Mouse (Mus musculus): ENCODE measurements around the gene Olfr159. TPM values are rescaled to one million over a fixed set of nuclear protein-coding genes. Genes with fewer than 3 reads are reported as not detected.
"Not testable (repeated sequence)": the region's sequence is repeated elsewhere in the genome, so short reads cannot be mapped to it uniquely, and the experiment has no call there.

The Olfr159 gene
- polyA plus RNA-seq (2012; rRNA removed), result not detected in 2 replicates

- Histone ChIP-seq H3K4me3 (ENCODE audit: low read depth, low read length) (no peak within 1 kb of the TSS), H3K36me3 (ENCODE audit: control insufficient read depth, insufficient read depth, low read length) (no peaks in the 10 kb centered on the region), H3K27me3 (ENCODE audit: control insufficient read depth, insufficient read depth, low read length) (no peaks in the 10 kb centered on the region), H3K27ac (ENCODE audit: insufficient read depth, low read depth, low read length) (no peak within 1 kb of the TSS), H3K4me1 (ENCODE audit: control insufficient read depth, insufficient read depth, insufficient read length, low read length) (no peaks in the 10 kb centered on the region)
- TF ChIP-seq POLR2A (IDR thresholded peaks at IDR 0.05; ENCODE audit: low read depth, low read length) (no peak), CTCF (IDR thresholded peaks at IDR 0.05; ENCODE audit: extremely low read depth, insufficient read length, insufficient replicate concordance, low read depth, low read length) (no peak)
- WGBS, result 79% methylated on average over 6 of the region's 6 CpGs
Observed at GRCm38 (mm10) chr4:43770909-43771308, at the start of gene Olfr159. Gene Olfr159, minus strand, starts transcription at chr4:43771009.

GRCm38 (mm10) chr4:43798936-43799335 is 28.1 kb upstream of the Olfr159 start:
- TF ChIP-seq POLR2A (IDR thresholded peaks at IDR 0.05; ENCODE audit: low read depth, low read length) (no peak), CTCF (IDR thresholded peaks at IDR 0.05; ENCODE audit: extremely low read depth, insufficient read length, insufficient replicate concordance, low read depth, low read length) (no peak)
- Histone ChIP-seq H3K27me3 (ENCODE audit: control insufficient read depth, insufficient read depth, low read length) (no peaks in the 10 kb centered on the region), H3K4me3 (ENCODE audit: low read depth, low read length) (no peak overlapping the region), H3K36me3 (ENCODE audit: control insufficient read depth, insufficient read depth, low read length) (no peaks in the 10 kb centered on the region), H3K27ac (ENCODE audit: insufficient read depth, low read depth, low read length) (no peak overlapping the region), H3K4me1 (ENCODE audit: control insufficient read depth, insufficient read depth, insufficient read length, low read length) (no peaks in the 10 kb centered on the region)
- 28% methylated on average over 7 of the region's 7 CpGs for WGBS

GRCm38 (mm10) chr4:43795844-43796243 is 25.0 kb upstream of the Olfr159 start:
- 40% methylated on average over 5 of the region's 5 CpGs for WGBS
- H3K27ac ChIP-seq (ENCODE audit: insufficient read depth, low read depth, low read length); H3K4me3 ChIP-seq (ENCODE audit: low read depth, low read length); H3K4me1 ChIP-seq (ENCODE audit: control insufficient read depth, insufficient read depth, insufficient read length, low read length); H3K27me3 ChIP-seq (ENCODE audit: control insufficient read depth, insufficient read depth, low read length); H3K36me3 ChIP-seq (ENCODE audit: control insufficient read depth, insufficient read depth, low read length): not testable (repeated sequence)

- no peak overlapping the region for H3K4me3 ChIP-seq (ENCODE audit: low read depth, low read length)
- H3K36me3 ChIP-seq (ENCODE audit: control insufficient read depth, insufficient read depth, low read length), result no peaks in the 10 kb centered on the region
- H3K4me1 ChIP-seq (ENCODE audit: control insufficient read depth, insufficient read depth, insufficient read length, low read length), result no peaks in the 10 kb centered on the region
- H3K27ac ChIP-seq (ENCODE audit: insufficient read depth, low read depth, low read length), result no peak overlapping the region
- 58% methylated on average over 6 of the region's 6 CpGs for WGBS
- H3K27me3 ChIP-seq (ENCODE audit: control insufficient read depth, insufficient read depth, low read length), result no peaks in the 10 kb centered on the region
- TF ChIP-seq POLR2A (IDR thresholded peaks at IDR 0.05; ENCODE audit: low read depth, low read length), result no peak
- no peak for TF ChIP-seq CTCF (IDR thresholded peaks at IDR 0.05; ENCODE audit: extremely low read depth, insufficient read length, insufficient replicate concordance, low read depth, low read length)
Observed at GRCm38 (mm10) chr4:43795296-43795695, 24.5 kb upstream of the Olfr159 start.

GRCm38 (mm10) chr4:43772304-43772703 is 1.5 kb upstream of the Olfr159 start:
- H3K27me3 ChIP-seq (ENCODE audit: control insufficient read depth, insufficient read depth, low read length), result no peaks in the 10 kb centered on the region
- no peak overlapping the region for H3K4me3 ChIP-seq (ENCODE audit: low read depth, low read length)
- TF ChIP-seq POLR2A (IDR thresholded peaks at IDR 0.05; ENCODE audit: low read depth, low read length), result no peak
- H3K27ac ChIP-seq (ENCODE audit: insufficient read depth, low read depth, low read length), result no peak overlapping the region
- no peaks in the 10 kb centered on the region for H3K4me1 ChIP-seq (ENCODE audit: control insufficient read depth, insufficient read depth, insufficient read length, low read length)
- H3K36me3 ChIP-seq (ENCODE audit: control insufficient read depth, insufficient read depth, low read length), result no peaks in the 10 kb centered on the region
- WGBS, result 22% methylated on average over 2 of the region's 2 CpGs

GRCm38 (mm10) chr4:43771626-43772025 is 817 bp upstream of the Olfr159 start:
- Histone ChIP-seq H3K36me3 (ENCODE audit: control insufficient read depth, insufficient read depth, low read length) (no peaks in the 10 kb centered on the region), H3K4me1 (ENCODE audit: control insufficient read depth, insufficient read depth, insufficient read length, low read length) (no peaks in the 10 kb centered on the region), H3K27me3 (ENCODE audit: control insufficient read depth, insufficient read depth, low read length) (no peaks in the 10 kb centered on the region), H3K4me3 (ENCODE audit: low read depth, low read length) (no peak overlapping the region), H3K27ac (ENCODE audit: insufficient read depth, low read depth, low read length) (no peak overlapping the region)
- no peak for TF ChIP-seq POLR2A (IDR thresholded peaks at IDR 0.05; ENCODE audit: low read depth, low read length)
- no peak for TF ChIP-seq CTCF (IDR thresholded peaks at IDR 0.05; ENCODE audit: extremely low read depth, insufficient read length, insufficient replicate concordance, low read depth, low read length)
- 50% methylated on average over 6 of the region's 6 CpGs for WGBS

GRCm38 (mm10) chr4:43769374-43769773 is 1.4 kb downstream of the Olfr159 start:
- H3K27me3 ChIP-seq (ENCODE audit: control insufficient read depth, insufficient read depth, low read length), result no peaks in the 10 kb centered on the region
- no peak overlapping the region for H3K27ac ChIP-seq (ENCODE audit: insufficient read depth, low read depth, low read length)
- no peak overlapping the region for H3K4me3 ChIP-seq (ENCODE audit: low read depth, low read length)
- H3K4me1 ChIP-seq (ENCODE audit: control insufficient read depth, insufficient read depth, insufficient read length, low read length), result no peaks in the 10 kb centered on the region
- WGBS, result 97% methylated on average over 2 of the region's 2 CpGs
- TF ChIP-seq CTCF (IDR thresholded peaks at IDR 0.05; ENCODE audit: extremely low read depth, insufficient read length, insufficient replicate concordance, low read depth, low read length), result no peak
- no peak for TF ChIP-seq POLR2A (IDR thresholded peaks at IDR 0.05; ENCODE audit: low read depth, low read length)
- no peaks in the 10 kb centered on the region for H3K36me3 ChIP-seq (ENCODE audit: control insufficient read depth, insufficient read depth, low read length)

- TF ChIP-seq CTCF (IDR thresholded peaks at IDR 0.05; ENCODE audit: extremely low read depth, insufficient read length, insufficient replicate concordance, low read depth, low read length) (no peak), POLR2A (IDR thresholded peaks at IDR 0.05; ENCODE audit: low read depth, low read length) (no peak)
- H3K4me3 ChIP-seq (ENCODE audit: low read depth, low read length), result no peak overlapping the region
- no peaks in the 10 kb centered on the region for H3K4me1 ChIP-seq (ENCODE audit: control insufficient read depth, insufficient read depth, insufficient read length, low read length)
- WGBS, result 74% methylated on average over 5 of the region's 5 CpGs
- H3K27me3 ChIP-seq (ENCODE audit: control insufficient read depth, insufficient read depth, low read length), result no peaks in the 10 kb centered on the region
- no peak overlapping the region for H3K27ac ChIP-seq (ENCODE audit: insufficient read depth, low read depth, low read length)
- H3K36me3 ChIP-seq (ENCODE audit: control insufficient read depth, insufficient read depth, low read length), result no peaks in the 10 kb centered on the region
Observed at GRCm38 (mm10) chr4:43768341-43768740, 2.5 kb downstream of the Olfr159 start.
